ENCODE assay signal across 8 mouse cellular contexts in genomic region chr5:75451693-75452092, GRCm38 (mm10).
DNase-seq lines count a peak whose midpoint lies in the region; ATAC-seq lines count a peak whose summit lies in the region.

No protein-coding gene starts in this region.

- peak; percentile 25 to 67 for DNase-seq in adrenal gland, adult (ENCODE audit: inconsistent age in 2 of 2, low spot score in 1 of 2)
- no peak for DNase-seq in adrenal gland, postnatal 4 days (ENCODE audit: low spot score in 2 of 2)
- DNase-seq in liver = peak; percentile 55
- DNase-seq in liver, embryonic 11.5 days (ENCODE audit: low spot score) = no peak
- DNase-seq in embryo, embryonic 11 days = no peak
- DNase-seq in thymus, postnatal 14 days = no peak

- no peaks in the 10 kb centered on the region for H3K9me3 ChIP-seq in liver, embryonic 11.5 days (ENCODE audit: control insufficient read depth, low read length)
- no peaks in the 10 kb centered on the region for H3K9me3 ChIP-seq in liver, embryonic 12.5 days (replicated peaks)
- H3K9me3 ChIP-seq in stomach, embryonic 15.5 days = no peaks in the 10 kb centered on the region

- H3K4me2 ChIP-seq in liver, embryonic 11.5 days = no peak overlapping the region
- peak overlapping the region; percentile 58; the same call in 1 of the 2 replicates for H3K4me2 ChIP-seq in liver, embryonic 12.5 days
- no peak overlapping the region for H3K4me2 ChIP-seq in stomach, embryonic 15.5 days

- no peaks in the 10 kb centered on the region for H3K27me3 ChIP-seq in liver, embryonic 11.5 days (replicated peaks; ENCODE audit: control insufficient read depth, insufficient read depth, low read length)
- no peaks in the 10 kb centered on the region; the same call in 1 of the 2 replicates for H3K27me3 ChIP-seq in liver, embryonic 12.5 days (replicated peaks)
- no peaks in the 10 kb centered on the region for H3K27me3 ChIP-seq in stomach, embryonic 15.5 days (replicated peaks)

- no peak for ATAC-seq in liver, embryonic 11.5 days (replicated peaks; ENCODE audit: low FRiP score)
- ATAC-seq in liver, embryonic 12.5 days = no peak
- peak; percentile 79; the same call in 1 of the 2 replicates for ATAC-seq in stomach, embryonic 15.5 days (ENCODE audit: insufficient read depth, low FRiP score, low read depth)

- H3K4me1 ChIP-seq in liver, embryonic 11.5 days (replicated peaks; ENCODE audit: control insufficient read depth, insufficient read depth, low read length) = peaks cover 13% of the 10 kb centered on the region
- H3K4me1 ChIP-seq in liver, embryonic 12.5 days = peaks cover 26% of the 10 kb centered on the region
- H3K4me1 ChIP-seq in stomach, embryonic 15.5 days = 0 out of 2 replicates have a peak, but pooled peaks cover 3% of the 10 kb centered on the region

- WGBS in liver, embryonic 11.5 days = 84% methylated on average over 8 of the region's 8 CpGs
- WGBS in liver, embryonic 12.5 days (ENCODE audit: insufficient replicate concordance) = 73% methylated on average over 8 of the region's 8 CpGs
- WGBS in stomach, embryonic 15.5 days = 66% methylated on average over 8 of the region's 8 CpGs

- no peaks in the 10 kb centered on the region for H3K36me3 ChIP-seq in liver, embryonic 11.5 days (ENCODE audit: control insufficient read depth, insufficient read depth, low read length)
- no peaks in the 10 kb centered on the region for H3K36me3 ChIP-seq in liver, embryonic 12.5 days
- no peaks in the 10 kb centered on the region for H3K36me3 ChIP-seq in stomach, embryonic 15.5 days

- H3K4me3 ChIP-seq in liver, embryonic 11.5 days (ENCODE audit: low read depth, low read length) = no peak overlapping the region
- H3K4me3 ChIP-seq in liver, embryonic 12.5 days = no peak overlapping the region
- H3K4me3 ChIP-seq in stomach, embryonic 15.5 days (replicated peaks) = no peak overlapping the region

- H3K27ac ChIP-seq in liver, embryonic 11.5 days (ENCODE audit: low read depth, low read length) = no peak overlapping the region
- H3K27ac ChIP-seq in liver, embryonic 12.5 days = no peak overlapping the region
- H3K27ac ChIP-seq in stomach, embryonic 15.5 days = no peak overlapping the region

- no peak overlapping the region for H3K9ac ChIP-seq in liver, embryonic 11.5 days (ENCODE audit: low read depth, low read length)
- H3K9ac ChIP-seq in liver, embryonic 12.5 days = no peak overlapping the region
- H3K9ac ChIP-seq in stomach, embryonic 15.5 days = no peak overlapping the region

Comparison
In these comparisons a context has a peak if more than half of its experiments do, and no peak if none do; other contexts are left out.
1. DNase-seq: peak in adrenal gland, adult (2 of 2) and liver (single experiment); none in adrenal gland, postnatal 4 days (0 of 2), liver, embryonic 11.5 days (single experiment), embryo, embryonic 11 days (single experiment) and thymus, postnatal 14 days (single experiment).